Mouse (Mus musculus) thymus, adult 18-20 months (tissue): ENCODE data around the gene Tspoap1.

ENCODE experiments used
- DNase-seq, 2 experiments: peaks; one replicate each; pipeline ENCODE4 v3.0.0; 2022; ENCODE audit warnings: mixed read lengths in 2 of 2

Gene Tspoap1

DNA sequence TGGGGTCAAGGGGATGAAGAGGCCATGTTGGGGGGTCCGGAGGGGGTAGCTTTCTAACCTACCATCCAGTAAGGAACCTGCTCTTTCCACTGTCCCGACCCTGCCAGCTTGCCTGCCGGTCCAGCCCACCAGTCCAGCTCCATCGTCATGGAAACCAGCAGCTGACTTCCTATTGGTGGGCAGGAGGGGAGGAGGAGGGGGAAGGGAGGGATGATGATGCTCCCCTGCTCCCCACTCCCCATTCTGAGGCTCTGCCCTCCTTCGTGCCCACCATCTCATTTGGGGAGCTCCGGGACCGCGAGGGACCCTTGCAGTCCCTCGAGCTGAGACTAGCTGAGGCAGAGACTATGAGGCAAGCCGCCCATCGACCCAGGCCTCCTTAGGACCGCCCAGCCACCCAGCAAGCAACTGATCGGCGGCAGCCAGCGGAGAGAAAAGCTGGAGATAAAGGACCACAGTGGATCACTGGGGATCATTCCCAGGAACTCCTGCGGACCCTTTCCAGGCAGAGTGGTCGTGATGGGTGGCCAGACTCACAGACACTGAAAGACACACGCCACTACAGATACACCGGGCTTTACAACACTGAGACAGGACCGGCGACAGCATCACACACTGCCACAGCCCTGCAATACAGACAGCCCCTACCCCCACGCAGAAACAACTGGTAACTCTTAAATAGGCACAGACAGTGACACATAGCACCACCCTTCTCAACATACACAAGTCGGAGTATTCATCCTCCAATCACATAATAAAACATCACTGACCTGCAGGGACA, at the start of gene Tspoap1:
Gene Tspoap1, plus strand, starts transcription at position 241 of the 781 bp plus-strand sequence.
- DNase-seq = peak in 1 of 2 experiments; percentile 52

DNA sequence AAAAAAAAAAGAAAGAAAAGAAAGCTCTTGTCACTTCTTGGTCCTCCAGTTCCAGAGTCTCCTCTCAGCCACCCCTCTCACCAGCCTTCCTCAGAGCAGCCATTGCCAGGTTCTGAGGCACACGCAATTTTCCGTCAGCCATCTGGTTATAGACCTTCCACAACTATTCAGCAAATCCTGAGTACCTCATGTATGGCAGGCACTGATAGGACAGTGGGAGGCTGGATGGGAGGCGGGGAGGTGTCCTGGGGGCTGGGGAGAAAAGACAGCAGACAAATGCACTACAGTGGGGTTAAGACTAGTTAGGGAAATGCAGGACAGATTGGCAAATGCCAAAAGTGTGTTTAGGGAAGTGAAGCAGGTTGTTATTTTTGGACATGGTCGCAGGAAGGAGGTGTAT, 48.2 kb upstream of the Tspoap1 start:
- DNase-seq = no peak

DNA sequence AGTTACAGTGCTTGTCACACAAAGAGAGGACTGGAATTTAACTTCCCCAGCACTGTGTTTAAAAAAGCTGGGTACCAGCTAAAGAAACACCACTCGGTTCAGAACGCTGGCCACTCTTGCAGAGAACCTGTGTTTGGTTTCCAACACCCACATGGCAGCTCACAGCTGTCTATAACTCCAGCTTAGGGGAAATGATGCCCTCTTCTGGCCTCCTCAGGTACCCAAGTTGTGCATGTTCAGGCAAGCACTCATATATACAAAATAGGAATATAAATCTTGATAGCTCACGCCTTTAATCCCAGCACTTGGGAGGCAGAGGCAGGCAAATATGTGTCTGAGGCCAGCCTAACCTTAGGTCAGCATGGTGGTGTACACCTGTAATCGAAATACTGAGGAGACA, 44.3 kb upstream of the Tspoap1 start:
- no peak for DNase-seq

- no peak for DNase-seq
These were observed 40.8 kb upstream of the Tspoap1 start for GRCm38 (mm10) chr11:87719526-87719925.

DNA sequence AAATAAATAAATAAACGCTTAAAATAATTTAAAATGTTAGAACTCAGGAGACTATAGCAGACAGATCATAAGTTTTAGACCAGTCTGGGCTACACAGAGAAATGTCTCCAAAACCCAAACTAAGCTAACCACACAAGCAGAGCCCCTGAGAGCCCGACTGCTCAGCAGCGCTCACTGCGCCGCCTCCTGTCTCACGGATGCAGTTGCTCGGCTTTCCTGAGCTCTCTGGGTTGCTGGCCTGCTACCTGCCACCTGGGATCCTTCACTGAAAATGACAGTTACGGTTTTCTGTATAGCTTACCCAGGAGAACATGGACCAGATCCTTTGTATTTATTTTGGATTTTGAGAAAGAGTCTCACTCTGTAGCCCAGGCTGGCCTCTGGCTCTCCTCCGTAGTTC, 40.0 kb upstream of the Tspoap1 start:
- DNase-seq = peak; percentile 62 to 74

GRCm38 (mm10) chr11:87720839-87721238, 39.5 kb upstream of the Tspoap1 start:
- peak; percentile 78 to 91 for DNase-seq

DNA sequence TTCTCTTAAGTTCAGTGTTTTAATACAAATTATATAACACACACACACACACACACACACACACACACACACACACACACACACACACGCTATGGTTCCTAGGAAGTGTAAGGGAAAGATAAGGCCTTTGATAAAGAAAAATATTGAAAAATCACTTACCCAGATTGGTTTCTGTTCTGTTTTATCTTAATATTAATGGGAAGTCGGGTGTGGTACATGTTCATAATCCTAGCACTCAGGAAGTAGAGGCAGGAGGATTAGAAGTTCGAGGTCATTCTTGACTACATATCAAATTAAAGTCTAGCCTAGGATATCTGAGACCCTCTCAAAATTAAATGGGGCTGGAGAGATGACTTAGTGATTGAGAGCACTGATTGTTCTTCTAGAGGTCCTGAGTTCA, 38.2 kb upstream of the Tspoap1 start:
- no peak for DNase-seq

GRCm38 (mm10) chr11:87722891-87723290, 37.5 kb upstream of the Tspoap1 start:
- no peak for DNase-seq

DNA sequence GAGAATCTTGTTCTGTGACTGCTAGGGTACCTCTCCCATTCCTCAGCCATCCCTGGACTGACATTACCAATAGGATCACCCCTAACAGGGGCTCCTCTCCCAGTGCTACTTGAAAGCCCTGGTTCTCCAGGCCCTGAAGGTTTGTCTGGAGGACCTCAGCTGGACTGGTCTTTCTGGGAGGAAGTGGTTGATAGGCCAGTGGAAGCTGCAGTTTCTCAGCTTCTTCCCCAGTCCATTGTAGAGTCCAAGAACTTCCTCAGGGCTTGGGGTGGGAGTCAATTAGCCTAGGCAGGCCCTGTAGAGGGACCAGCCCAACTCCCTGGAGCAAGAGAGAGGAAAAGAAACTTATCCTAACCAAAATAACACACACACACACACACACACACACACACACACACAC, 34.8 kb upstream of the Tspoap1 start:
- no peak for DNase-seq

- DNase-seq = peak; percentile 64 to 80
These were observed 34.3 kb upstream of the Tspoap1 start for GRCm38 (mm10) chr11:87725964-87726562.

DNA sequence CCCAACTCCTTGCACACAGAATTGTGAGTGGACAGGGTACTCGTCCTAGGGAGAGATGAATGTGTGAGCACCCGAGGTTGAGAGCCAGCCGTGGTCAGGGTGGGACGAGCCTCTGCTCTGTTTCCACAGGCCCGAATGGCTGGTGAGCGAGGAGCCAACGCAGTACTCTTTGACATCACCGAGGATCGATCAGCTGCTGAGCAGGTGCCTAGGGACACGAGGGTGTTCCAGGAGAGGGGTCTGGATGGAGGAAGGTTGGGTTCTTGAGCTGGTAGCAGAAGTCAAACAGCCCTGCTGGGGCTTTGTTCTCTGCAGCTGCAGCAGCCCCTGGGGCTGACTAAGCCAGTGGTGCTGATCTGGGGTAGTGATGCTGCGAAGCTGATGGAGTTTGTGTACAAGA, 33.3 kb upstream of the Tspoap1 start:
- peak; percentile 50 to 58 for DNase-seq

- no peak for DNase-seq
These were observed 32.9 kb upstream of the Tspoap1 start for GRCm38 (mm10) chr11:87727471-87727870.

DNA sequence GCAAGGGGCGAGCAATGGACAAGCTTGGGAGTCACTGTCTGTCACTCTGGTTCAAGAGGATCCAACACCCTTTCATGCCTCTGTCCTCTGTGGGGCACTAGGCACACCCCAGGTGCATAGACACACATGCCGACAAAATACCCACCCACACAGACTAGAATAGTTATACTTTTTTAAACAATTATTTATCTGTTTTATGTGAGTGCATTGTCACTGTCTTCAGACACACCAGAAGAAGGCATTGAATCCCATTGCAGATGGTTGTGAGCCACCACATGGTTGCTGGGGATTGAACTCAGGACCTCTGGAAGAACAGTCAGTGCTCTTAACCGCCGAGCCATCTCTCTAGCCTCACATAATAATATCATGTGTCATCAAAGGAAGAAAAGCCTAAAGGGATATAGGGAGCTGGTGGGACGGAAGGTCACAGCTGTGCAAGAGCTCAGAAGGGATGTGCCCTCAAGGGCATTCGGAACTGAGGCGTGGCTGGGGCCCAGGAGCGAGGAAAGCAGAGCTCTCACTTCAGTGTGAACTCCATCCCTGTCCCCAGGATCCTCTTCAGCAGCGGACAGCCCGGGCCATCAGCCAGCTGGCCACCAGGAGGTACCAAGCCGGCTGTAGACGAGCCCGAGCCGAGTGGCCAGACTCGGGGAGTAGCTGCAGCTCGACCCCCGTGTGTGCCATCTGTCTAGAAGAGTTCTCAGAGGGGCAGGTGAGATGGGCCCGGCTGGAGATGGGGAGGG, 31.3 kb upstream of the Tspoap1 start:
- DNase-seq = no peak

DNA sequence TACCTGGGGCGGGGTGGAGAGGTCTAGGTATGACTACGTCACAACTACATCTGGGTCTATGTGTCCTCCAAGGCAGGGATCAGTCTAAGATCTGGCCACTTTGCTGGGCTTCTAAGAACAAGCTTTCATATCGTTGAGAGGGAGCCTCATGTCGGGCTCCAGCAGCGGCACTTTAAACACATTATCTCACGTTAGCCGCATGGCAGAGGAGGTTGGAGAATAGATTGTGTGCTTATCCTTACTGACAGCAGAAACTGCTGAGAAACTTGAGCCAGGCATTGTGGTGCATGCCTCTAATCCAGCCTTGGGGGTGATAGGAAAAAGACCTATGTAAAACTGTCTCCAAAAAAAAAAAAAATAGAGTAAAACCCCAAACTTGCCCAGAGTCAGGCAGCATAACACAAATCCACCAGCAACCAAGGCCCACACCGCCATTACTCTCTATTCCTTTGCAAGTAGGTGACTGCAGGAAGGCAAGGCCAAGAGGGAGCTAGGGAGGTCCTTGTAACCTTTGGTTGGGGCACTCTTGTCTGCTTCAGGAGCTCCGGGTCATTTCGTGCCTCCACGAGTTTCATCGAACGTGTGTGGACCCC, 30.7 kb upstream of the Tspoap1 start:
- no peak for DNase-seq

DNA sequence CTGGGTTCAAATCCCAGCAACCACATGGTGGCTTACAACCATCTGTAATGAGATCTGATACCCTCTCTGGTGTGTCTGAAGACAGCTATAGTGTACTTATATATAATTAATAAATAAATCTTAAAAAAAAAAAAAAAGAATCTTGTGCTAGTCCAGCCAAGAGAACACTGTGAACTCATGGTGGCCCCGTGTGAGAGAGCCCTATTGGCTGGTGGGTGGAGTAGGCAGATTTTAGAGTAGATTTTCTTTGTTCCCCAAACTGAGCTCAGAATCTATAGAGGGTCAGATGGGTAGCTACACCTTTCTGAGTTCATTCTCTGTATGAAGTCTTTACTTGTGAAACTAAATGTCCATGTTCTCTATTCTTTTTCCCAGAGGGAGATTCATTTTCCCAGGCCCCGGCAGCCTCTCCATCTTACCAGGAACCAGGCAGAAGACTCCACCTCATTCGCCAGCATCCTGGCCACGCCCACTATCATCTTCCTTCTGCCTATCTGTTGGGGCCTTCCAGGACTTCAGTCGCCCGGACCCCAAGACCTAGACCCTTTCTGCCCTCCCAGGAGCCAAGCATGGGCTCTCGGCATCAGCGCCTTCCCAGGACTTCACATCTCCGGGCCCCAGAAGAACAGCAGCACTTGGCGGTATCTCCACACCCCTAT, 29.6 kb upstream of the Tspoap1 start:
- DNase-seq = no peak

- DNase-seq = peak; percentile 54 to 77
These were observed 26.0 kb upstream of the Tspoap1 start for GRCm38 (mm10) chr11:87734346-87734745.

DNA sequence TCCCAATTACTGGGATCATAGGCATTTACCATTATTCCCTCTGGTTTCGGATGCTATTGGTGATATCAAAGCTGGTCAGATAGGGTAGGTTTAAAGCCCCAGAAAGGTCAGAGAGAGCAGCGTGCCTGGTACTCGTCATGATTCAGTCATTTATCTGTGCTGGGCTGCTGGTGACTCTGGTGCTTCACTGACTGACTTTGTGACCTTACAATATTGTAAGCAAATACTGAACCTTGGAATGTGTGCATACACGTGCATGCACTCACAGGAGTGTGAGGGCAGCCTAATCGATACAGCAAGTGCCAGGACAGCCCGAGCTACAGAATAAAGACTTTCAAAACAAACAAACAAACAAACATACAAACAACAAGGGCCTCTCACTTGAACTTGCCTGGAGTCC, 24.6 kb upstream of the Tspoap1 start:
- no peak for DNase-seq

GRCm38 (mm10) chr11:87736647-87737134, 23.6 kb upstream of the Tspoap1 start:
- peak; percentile 74 to 80 for DNase-seq

DNA sequence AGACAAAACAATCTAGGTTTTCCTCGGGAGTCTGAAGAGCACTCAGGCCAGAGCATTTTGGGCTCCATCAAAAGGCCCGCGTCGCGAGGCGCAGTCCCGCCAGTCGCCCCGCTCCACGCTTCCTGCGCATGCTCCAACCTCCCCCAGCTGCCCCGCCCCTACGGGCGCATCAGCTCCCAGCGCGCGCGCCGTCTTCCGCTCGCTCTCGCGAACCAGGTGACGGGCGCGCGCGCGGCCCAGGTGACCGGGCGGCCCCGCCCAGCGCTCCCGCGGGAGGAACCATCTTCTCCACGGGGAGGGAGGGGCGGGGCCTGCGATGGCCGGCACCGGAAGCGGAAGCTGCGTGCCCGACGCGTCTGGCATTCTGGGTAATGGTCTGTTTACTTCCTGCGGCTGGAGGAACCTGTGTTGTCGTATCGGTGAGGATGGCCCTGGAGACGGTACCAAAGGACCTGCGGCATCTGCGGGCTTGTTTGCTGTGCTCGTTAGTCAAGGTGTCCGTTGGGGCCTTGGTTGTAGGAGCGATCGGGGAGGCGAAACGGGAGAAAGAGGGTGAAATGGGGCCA, 23.1 kb upstream of the Tspoap1 start, which contains the start of gene Supt4a:
Gene Supt4a, plus strand, starts transcription at position 378 of the 566 bp plus-strand sequence.
- peak; percentile 93 to 95 for DNase-seq

DNA sequence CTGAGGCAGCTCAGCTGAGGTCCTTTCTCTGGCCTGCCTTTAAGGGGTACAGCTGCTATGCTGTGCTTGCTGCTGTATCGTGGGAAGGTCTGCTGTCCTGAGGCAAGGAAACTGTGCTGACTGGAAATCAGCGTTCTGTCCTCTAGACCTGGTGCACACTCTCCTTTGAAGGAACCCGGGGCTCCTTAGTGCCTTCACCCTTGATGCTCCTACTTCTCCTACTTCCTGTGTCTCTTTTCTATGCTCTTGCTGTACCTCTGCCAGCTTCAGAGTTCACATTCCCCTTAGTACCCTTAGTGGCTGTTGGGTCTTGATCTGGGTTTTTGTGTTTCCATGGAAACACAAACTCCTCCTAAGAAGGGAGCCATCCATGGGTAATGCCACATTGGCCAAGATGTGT, 16.6 kb upstream of the Tspoap1 start:
- DNase-seq = no peak

DNA sequence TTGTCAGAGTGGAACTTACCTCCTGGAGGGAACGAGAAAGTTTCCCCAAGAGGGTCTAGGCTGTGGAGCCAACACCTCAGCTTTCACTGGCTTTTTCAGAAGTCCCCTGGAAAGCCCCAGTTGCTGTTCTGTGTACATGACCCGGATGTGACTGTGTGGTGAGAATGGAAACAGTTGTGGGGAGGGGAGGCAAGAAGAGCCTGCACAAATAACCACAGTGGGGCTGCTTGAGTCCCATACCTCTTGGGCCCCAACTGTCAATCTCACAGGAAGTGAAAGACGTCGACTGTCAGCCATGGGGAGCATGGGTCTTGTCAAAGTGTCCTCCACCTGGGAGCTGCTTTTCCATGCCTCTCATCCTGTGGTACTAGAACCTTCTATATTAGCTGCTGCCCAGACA, 15.4 kb upstream of the Tspoap1 start:
- DNase-seq = peak; percentile 70 to 90
